9 mouse cellular contexts compared by ENCODE assay signal in the genomic region with DNA sequence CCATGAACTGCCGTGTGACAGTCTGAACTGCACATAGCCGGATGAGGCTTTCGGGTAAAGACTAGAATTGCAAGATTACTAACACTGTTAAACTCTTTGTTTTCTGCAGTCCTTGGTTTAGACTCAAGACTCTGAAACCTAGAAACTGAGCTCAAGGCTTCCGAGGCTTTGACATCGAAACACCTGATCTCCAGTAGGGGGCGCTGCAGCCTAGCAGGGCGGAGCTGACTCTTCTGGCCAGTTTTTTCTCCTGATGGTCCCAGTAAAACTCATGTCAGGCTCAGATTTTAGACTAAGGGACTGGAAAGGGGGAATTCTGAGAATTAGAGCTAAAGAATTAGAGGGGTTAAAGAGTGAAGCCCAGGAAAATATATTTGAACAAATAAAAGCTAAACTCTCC. TPM values are rescaled to one million over a fixed set of nuclear protein-coding genes. Genes with fewer than 3 reads are reported as not detected.
DNase-seq lines count a peak whose midpoint lies in the region; ATAC-seq lines count a peak whose summit lies in the region.
"Had no signal": no experiment of that assay in that cellular context is flagged by ENCODE, and none has a peak within 500 bp of the region (broad histone marks: within the 10 kb centered on the region; RNA-seq: fewer than 3 reads in every experiment).

No protein-coding gene starts in this region.

- H3K4me3 ChIP-seq in midbrain, embryonic 10.5 days: no peak overlapping the region
- no peak overlapping the region for H3K4me3 ChIP-seq in midbrain, embryonic 16.5 days (ENCODE audit: low read depth, low read length)
- no peak overlapping the region for H3K4me3 ChIP-seq in embryonic facial prominence, embryonic 10.5 days
- H3K4me3 ChIP-seq: stomach, embryonic 15.5 days had no signal

- no peak overlapping the region for H3K27ac ChIP-seq in midbrain, embryonic 10.5 days (replicated peaks)
- no peak overlapping the region for H3K27ac ChIP-seq in midbrain, embryonic 16.5 days (ENCODE audit: low read length)
- no peak overlapping the region for H3K27ac ChIP-seq in embryonic facial prominence, embryonic 10.5 days (replicated peaks)
- H3K27ac ChIP-seq: stomach, embryonic 15.5 days had no signal

- H3K36me3 ChIP-seq in midbrain, embryonic 10.5 days: no peaks in the 10 kb centered on the region
- H3K36me3 ChIP-seq in midbrain, embryonic 16.5 days (ENCODE audit: control insufficient read depth, insufficient read depth, low read length): no peaks in the 10 kb centered on the region
- no peaks in the 10 kb centered on the region for H3K36me3 ChIP-seq in embryonic facial prominence, embryonic 10.5 days (replicated peaks)
- H3K36me3 ChIP-seq: stomach, embryonic 15.5 days had no signal

- H3K4me2 ChIP-seq in midbrain, embryonic 16.5 days (ENCODE audit: low read length): no peak overlapping the region
- H3K4me2 ChIP-seq: stomach, embryonic 15.5 days had no signal

- DNase-seq in midbrain, embryonic 10.5 days (ENCODE audit: low spot score): peak; percentile 75
- peak; percentile 71 for DNase-seq in adrenal gland, adult 2 months
- DNase-seq in embryonic facial prominence, embryonic 10.5 days (ENCODE audit: low spot score): peak; percentile 84
- DNase-seq in kidney, adult 8-10 months: peak; percentile 26 to 64
- peak; percentile 51 to 71 for DNase-seq in lung, adult 18-20 months
- DNase-seq in right cerebral cortex, postnatal 14 days: peak; percentile 79
- peak; percentile 39 to 54 for DNase-seq in urinary bladder, postnatal 36 days (ENCODE audit: low spot score in 2 of 2)

- H3K27me3 ChIP-seq in midbrain, embryonic 10.5 days (ENCODE audit: low read depth, poor library complexity, severe bottlenecking): no peaks in the 10 kb centered on the region
- no peaks in the 10 kb centered on the region for H3K27me3 ChIP-seq in midbrain, embryonic 16.5 days (ENCODE audit: control insufficient read depth, insufficient read depth, low read depth, low read length)
- H3K27me3 ChIP-seq in embryonic facial prominence, embryonic 10.5 days (replicated peaks; ENCODE audit: low read depth, poor library complexity, severe bottlenecking): no peaks in the 10 kb centered on the region
- H3K27me3 ChIP-seq: stomach, embryonic 15.5 days had no signal

- ATAC-seq in midbrain, embryonic 16.5 days: no peak

- no peaks in the 10 kb centered on the region for H3K9me3 ChIP-seq in midbrain, embryonic 10.5 days (replicated peaks)
- no peaks in the 10 kb centered on the region for H3K9me3 ChIP-seq in midbrain, embryonic 16.5 days (replicated peaks; ENCODE audit: control insufficient read depth, low read length, poor library complexity, severe bottlenecking)
- no peaks in the 10 kb centered on the region for H3K9me3 ChIP-seq in embryonic facial prominence, embryonic 10.5 days
- H3K9me3 ChIP-seq: stomach, embryonic 15.5 days had no signal

- H3K4me1 ChIP-seq in midbrain, embryonic 10.5 days: no peaks in the 10 kb centered on the region
- no peaks in the 10 kb centered on the region for H3K4me1 ChIP-seq in midbrain, embryonic 16.5 days (ENCODE audit: control insufficient read depth, insufficient read depth, low read length)
- H3K4me1 ChIP-seq in embryonic facial prominence, embryonic 10.5 days: peaks cover 5% of the 10 kb centered on the region
- H3K4me1 ChIP-seq: stomach, embryonic 15.5 days had no signal

- 17% methylated on average over 7 of the region's 7 CpGs for WGBS in midbrain, embryonic 10.5 days
- 20% methylated on average over 7 of the region's 7 CpGs for WGBS in midbrain, embryonic 16.5 days
- WGBS in embryonic facial prominence, embryonic 10.5 days: 22% methylated on average over 7 of the region's 7 CpGs

- no peak overlapping the region for H3K9ac ChIP-seq in midbrain, embryonic 16.5 days (ENCODE audit: low read depth, low read length)
- H3K9ac ChIP-seq: stomach, embryonic 15.5 days had no signal

RNA-seq across cellular contexts. Expression of a gene that starts 6.1 kb away (rescaled TPM):
- not detected in 2 replicates for polyA plus RNA-seq in midbrain, embryonic 10.5 days (2016; fragmentation: Nextera tagmentation; extraction: Ambion mirVana)
- not detected in 2 replicates for polyA plus RNA-seq in midbrain, embryonic 16.5 days (2015; fragmentation: Nextera tagmentation; extraction: Ambion mirVana)
- total RNA-seq in adrenal gland, adult 2 months (2021): not detected
- polyA plus RNA-seq in adrenal gland, adult 2 months (2012; rRNA removed): not detected in 2 replicates
- polyA plus RNA-seq in embryonic facial prominence, embryonic 10.5 days (2016; fragmentation: Nextera tagmentation; extraction: Ambion mirVana): not detected in 2 replicates
- polyA plus RNA-seq: stomach, embryonic 15.5 days had no signal

RNA-seq across cellular contexts. Expression of a gene that starts 23.2 kb away (rescaled TPM):
- 0.11 TPM in 1 of 2 replicates, not detected in the other for polyA plus RNA-seq in midbrain, embryonic 10.5 days (2016; fragmentation: Nextera tagmentation; extraction: Ambion mirVana)
- not detected in 2 replicates for polyA plus RNA-seq in midbrain, embryonic 16.5 days (2015; fragmentation: Nextera tagmentation; extraction: Ambion mirVana)
- total RNA-seq in adrenal gland, adult 2 months (2021): not detected
- polyA plus RNA-seq in adrenal gland, adult 2 months (2012; rRNA removed): not detected in 2 replicates
- not detected in 2 replicates for polyA plus RNA-seq in embryonic facial prominence, embryonic 10.5 days (2016; fragmentation: Nextera tagmentation; extraction: Ambion mirVana)
- polyA plus RNA-seq: stomach, embryonic 15.5 days had no signal

RNA-seq across cellular contexts. Expression of a gene that starts 28.6 kb away (rescaled TPM):
- 0.09 and 0.35 TPM in 2 replicates for polyA plus RNA-seq in midbrain, embryonic 10.5 days (2016; fragmentation: Nextera tagmentation; extraction: Ambion mirVana)
- polyA plus RNA-seq in midbrain, embryonic 16.5 days (2015; fragmentation: Nextera tagmentation; extraction: Ambion mirVana): 0.29 and 1.2 TPM in 2 replicates
- 10 to 100 TPM in 1 of 2 experiments, 1 to 10 TPM in 1; 8.0 to 18.5 TPM for total RNA-seq in adrenal gland, adult 2 months (2021)
- 0.34 and 0.39 TPM in 2 replicates for polyA plus RNA-seq in adrenal gland, adult 2 months (2012; rRNA removed)
- polyA plus RNA-seq in embryonic facial prominence, embryonic 10.5 days (2016; fragmentation: Nextera tagmentation; extraction: Ambion mirVana): 0.14 and 0.15 TPM in 2 replicates
- polyA plus RNA-seq: stomach, embryonic 15.5 days had no signal

RNA-seq across cellular contexts. Expression of a gene that starts 42.8 kb away (rescaled TPM):
- polyA plus RNA-seq in midbrain, embryonic 10.5 days (2016; fragmentation: Nextera tagmentation; extraction: Ambion mirVana): 0.06 and 0.11 TPM in 2 replicates
- polyA plus RNA-seq in midbrain, embryonic 16.5 days (2015; fragmentation: Nextera tagmentation; extraction: Ambion mirVana): 4.0 and 5.7 TPM in 2 replicates
- 1 to 10 TPM; 2.0 to 3.9 TPM for total RNA-seq in adrenal gland, adult 2 months (2021)
- polyA plus RNA-seq in adrenal gland, adult 2 months (2012; rRNA removed): 2.2 and 4.6 TPM in 2 replicates
- 0.31 and 0.60 TPM in 2 replicates for polyA plus RNA-seq in embryonic facial prominence, embryonic 10.5 days (2016; fragmentation: Nextera tagmentation; extraction: Ambion mirVana)

RNA-seq across cellular contexts. Expression of a gene that starts 43.1 kb away (rescaled TPM):
- 0.78 and 0.83 TPM in 2 replicates for polyA plus RNA-seq in midbrain, embryonic 10.5 days (2016; fragmentation: Nextera tagmentation; extraction: Ambion mirVana)
- polyA plus RNA-seq in midbrain, embryonic 16.5 days (2015; fragmentation: Nextera tagmentation; extraction: Ambion mirVana): 2.5 and 2.7 TPM in 2 replicates
- total RNA-seq in adrenal gland, adult 2 months (2021): 10 to 100 TPM; 13.3 to 20.2 TPM
- 43.0 and 52.5 TPM in 2 replicates for polyA plus RNA-seq in adrenal gland, adult 2 months (2012; rRNA removed)
- 1.5 and 2.1 TPM in 2 replicates for polyA plus RNA-seq in embryonic facial prominence, embryonic 10.5 days (2016; fragmentation: Nextera tagmentation; extraction: Ambion mirVana)
